Mouse (Mus musculus) brain, embryonic 14.5 days (tissue): ENCODE data around the gene Nrf1.

Experiments used
- CTCF ChIP-seq: fragments of 200-500 bp; IDR thresholded peaks from 2 replicates; pipeline ENCODE4 v1.5.1; 2012; ENCODE audit warnings: inconsistent platforms, mild to moderate bottlenecking, moderate library complexity, borderline replicate concordance; ENCODE audit not compliant: insufficient read depth, insufficient read length; ENCODE audit errors: extremely low read depth
- POLR2A ChIP-seq: fragments of 200-500 bp; IDR thresholded peaks from 2 replicates; pipeline ENCODE4 v1.6.1; 2012; ENCODE audit warnings: mild to moderate bottlenecking, inconsistent platforms, borderline replicate concordance; ENCODE audit not compliant: poor library complexity, insufficient read depth, insufficient read length, severe bottlenecking; ENCODE audit errors: extremely low read depth

GRCm38 (mm10) chr6:30021656-30022055, 26.1 kb upstream of the Nrf1 start:
- no peak for TF ChIP-seq CTCF
- no peak for TF ChIP-seq POLR2A
